ENCODE assay signal across 8 mouse cellular contexts in genomic region chr13:45442918-45443535, GRCm38 (mm10). TPM values are rescaled to one million over a fixed set of nuclear protein-coding genes. Genes with fewer than 3 reads are reported as not detected.
DNase-seq lines count a peak whose midpoint lies in the region; ATAC-seq and TF ChIP-seq lines count a peak whose summit lies in the region.

No protein-coding gene starts in this region.

- no peak for TF ChIP-seq RAD21 in CH12.LX (IDR thresholded peaks at IDR 0.05; ENCODE audit: low read depth, low read length)

- no peak overlapping the region for H3K27ac ChIP-seq in CH12.LX (ENCODE audit: insufficient read depth, low read depth)
- peak overlapping the region; percentile 41 for H3K27ac ChIP-seq in embryonic facial prominence, embryonic 10.5 days (replicated peaks)
- H3K27ac ChIP-seq in forebrain, embryonic 15.5 days (replicated peaks), result no peak overlapping the region
- no peak overlapping the region for H3K27ac ChIP-seq in intestine, embryonic 15.5 days

- ATAC-seq in forebrain, embryonic 15.5 days (replicated peaks), result no peak
- no peak for ATAC-seq in intestine, embryonic 15.5 days

- no peak overlapping the region for H3K4me2 ChIP-seq in CH12.LX (ENCODE audit: insufficient read depth, low read depth, poor library complexity, severe bottlenecking)
- no peak overlapping the region for H3K4me2 ChIP-seq in forebrain, embryonic 15.5 days (replicated peaks)
- no peak overlapping the region for H3K4me2 ChIP-seq in intestine, embryonic 15.5 days (replicated peaks)

- no peaks in the 10 kb centered on the region for H3K79me2 ChIP-seq in CH12.LX (replicated peaks; ENCODE audit: control insufficient read depth, extremely low read depth, insufficient read depth, poor library complexity, severe bottlenecking)

- H3K9ac ChIP-seq in CH12.LX (ENCODE audit: insufficient read depth, low read depth), result no peak overlapping the region
- no peak overlapping the region for H3K9ac ChIP-seq in forebrain, embryonic 15.5 days (replicated peaks)
- no peak overlapping the region for H3K9ac ChIP-seq in intestine, embryonic 15.5 days

- TF ChIP-seq CTCF in CH12.LX (conservative IDR thresholded peaks at IDR 0.05 in 1 of 2, IDR thresholded peaks at IDR 0.05 in 1 of 2; ENCODE audit: low read depth in 2 of 2, low read length in 2 of 2), result no peak; a peak in 1 of 4 replicates

- no peaks in the 10 kb centered on the region for H3K36me3 ChIP-seq in CH12.LX (replicated peaks in 1 of 2; ENCODE audit: control insufficient read depth in 1 of 2, insufficient read depth in 1 of 2, low read length in 1 of 2)
- no peaks in the 10 kb centered on the region for H3K36me3 ChIP-seq in embryonic facial prominence, embryonic 10.5 days (replicated peaks)
- no peaks in the 10 kb centered on the region for H3K36me3 ChIP-seq in forebrain, embryonic 15.5 days
- no peaks in the 10 kb centered on the region for H3K36me3 ChIP-seq in intestine, embryonic 15.5 days

- 64% methylated on average over 8 of the region's 8 CpGs for WGBS in embryonic facial prominence, embryonic 10.5 days
- WGBS in forebrain, embryonic 15.5 days, result 70% methylated on average over 8 of the region's 8 CpGs
- WGBS in intestine, embryonic 15.5 days, result 65% methylated on average over 8 of the region's 8 CpGs

- no peak for TF ChIP-seq EP300 in CH12.LX (IDR thresholded peaks at IDR 0.05; ENCODE audit: low read length)

- peak; percentile 21 for DNase-seq in CH12.LX (ENCODE audit: extremely low read depth)
- DNase-seq in embryonic facial prominence, embryonic 10.5 days (ENCODE audit: low spot score), result no peak
- peak; percentile 21 to 67 for DNase-seq in kidney, postnatal 25 days
- DNase-seq in natural killer cell, adult 2 months (ENCODE audit: low spot score in 2 of 2), result peak; percentile 83 to 85
- DNase-seq in cerebellum, postnatal 36 days, result no peak
- no peak for DNase-seq in cerebellum, postnatal 10 days

- peaks cover 5 to 13% of the 10 kb centered on the region in 2 experiments; a peak in 3 of 4 replicates for H3K4me1 ChIP-seq in CH12.LX (ENCODE audit: control insufficient read depth in 1 of 2, insufficient read depth in 2 of 2)
- H3K4me1 ChIP-seq in embryonic facial prominence, embryonic 10.5 days, result peaks cover 32% of the 10 kb centered on the region
- H3K4me1 ChIP-seq in forebrain, embryonic 15.5 days, result no peaks in the 10 kb centered on the region
- 0 out of 2 replicates have a peak, but pooled peaks cover 4% of the 10 kb centered on the region for H3K4me1 ChIP-seq in intestine, embryonic 15.5 days (replicated peaks)

- no peaks in the 10 kb centered on the region for H3K9me3 ChIP-seq in CH12.LX (replicated peaks; ENCODE audit: low read length)
- H3K9me3 ChIP-seq in embryonic facial prominence, embryonic 10.5 days, result no peaks in the 10 kb centered on the region
- no peaks in the 10 kb centered on the region for H3K9me3 ChIP-seq in forebrain, embryonic 15.5 days
- no peaks in the 10 kb centered on the region for H3K9me3 ChIP-seq in intestine, embryonic 15.5 days

- TF ChIP-seq POLR2A in CH12.LX (IDR thresholded peaks at IDR 0.05; ENCODE audit: low read depth, low read length), result no peak

- no peaks in the 10 kb centered on the region for H3K27me3 ChIP-seq in CH12.LX (replicated peaks)
- no peaks in the 10 kb centered on the region for H3K27me3 ChIP-seq in embryonic facial prominence, embryonic 10.5 days (replicated peaks; ENCODE audit: low read depth, poor library complexity, severe bottlenecking)
- no peaks in the 10 kb centered on the region for H3K27me3 ChIP-seq in forebrain, embryonic 15.5 days
- no peaks in the 10 kb centered on the region for H3K27me3 ChIP-seq in intestine, embryonic 15.5 days (replicated peaks)

- in situ Hi-C loops in CH12.LX (cut with MboI; ENCODE audit: low pct_ligation_motif_present, low pct_unique_long_range_greater_than_20kb, low sequenced_read_pairs), result no loop called here

- dilution Hi-C loops in CH12.LX (cut with MboI; ENCODE audit: extremely low pct_ligation_motif_present, extremely low pct_unique_long_range_greater_than_20kb, low sequenced_read_pairs), result no loop called here

- H3K4me3 ChIP-seq in CH12.LX (replicated peaks in 1 of 3; ENCODE audit: low read depth in 2 of 3, low read length in 2 of 3, poor library complexity in 1 of 3), result no peak overlapping the region
- H3K4me3 ChIP-seq in embryonic facial prominence, embryonic 10.5 days, result no peak overlapping the region
- H3K4me3 ChIP-seq in forebrain, embryonic 15.5 days, result no peak overlapping the region
- H3K4me3 ChIP-seq in intestine, embryonic 15.5 days (replicated peaks), result no peak overlapping the region

TF ChIP-seq in CH12.LX, 34 proteins besides CTCF, POLR2A, EP300 and RAD21:
- TF ChIP-seq CHD1 (IDR thresholded peaks at IDR 0.05; ENCODE audit: low read depth, low read length) (no peak), MXI1 (IDR thresholded peaks at IDR 0.05; ENCODE audit: low read depth, low read length) (no peak), ZKSCAN1 (IDR thresholded peaks at IDR 0.05; ENCODE audit: borderline replicate concordance, low read depth, low read length) (no peak), RCOR1 (conservative IDR thresholded peaks at IDR 0.05; ENCODE audit: low read depth, low read length) (no peak), ZMIZ1 (IDR thresholded peaks at IDR 0.05; ENCODE audit: low read depth, low read length) (no peak), ETS1 (conservative IDR thresholded peaks at IDR 0.05; ENCODE audit: low read depth, low read length) (no peak), ELF1 (IDR thresholded peaks at IDR 0.05; ENCODE audit: low read depth, low read length) (no peak), PAX5 (IDR thresholded peaks at IDR 0.05; ENCODE audit: low read length) (no peak), E2F4 (IDR thresholded peaks at IDR 0.05; ENCODE audit: insufficient replicate concordance, low read depth, low read length) (no peak)
TF ChIP-seq in CH12.LX: peak in this region for 0.

RNA-seq across cellular contexts. Expression of gene Mylip, which starts 53.5 kb away (rescaled TPM):
- total RNA-seq in CH12.LX (2012; rRNA removed), result 0.08 and 0.13 TPM in 2 replicates
- not detected in 2 replicates for total RNA-seq in CH12.LX (2014; rRNA removed)
- not detected in 2 replicates for polyA plus RNA-seq in CH12.LX (2012; ENCODE audit: insufficient read length, low read depth)
- 7.5 and 9.2 TPM in 2 replicates for polyA plus RNA-seq in embryonic facial prominence, embryonic 10.5 days (2016; fragmentation: Nextera tagmentation; extraction: Ambion mirVana)
- polyA plus RNA-seq in forebrain, embryonic 15.5 days (2015; fragmentation: Nextera tagmentation; extraction: Ambion mirVana), result 4.0 and 5.2 TPM in 2 replicates
- polyA plus RNA-seq in intestine, embryonic 15.5 days (2015; fragmentation: Nextera tagmentation; extraction: Ambion mirVana), result 6.9 and 7.8 TPM in 2 replicates

Comparison
In these comparisons a context has a peak if more than half of its experiments do, and no peak if none do; other contexts are left out.
1. DNase-seq: peak in CH12.LX (single experiment), kidney, postnatal 25 days (2 of 2) and natural killer cell, adult 2 months (2 of 2); none in embryonic facial prominence, embryonic 10.5 days (single experiment), cerebellum, postnatal 36 days (0 of 2) and cerebellum, postnatal 10 days (0 of 2).